Mouse (Mus musculus) cortical plate, adult 2 months (tissue): ENCODE data around the gene Rps6ka5. TPM values are rescaled to one million over a fixed set of nuclear protein-coding genes. Genes with fewer than 3 reads are reported as not detected.

ENCODE experiments used
- H3K27ac ChIP-seq: fragments of 200-500 bp; 2 replicates; pipeline ENCODE4 v1.5.1; 2012; ENCODE audit warnings: low read length, control low read depth, inconsistent platforms; ENCODE audit not compliant: insufficient read depth
- H3K4me1 ChIP-seq: fragments of 200-500 bp; 2 replicates; pipeline ENCODE4 v1.6.1; 2011; ENCODE audit warnings: low read length; ENCODE audit not compliant: control insufficient read depth, insufficient read depth
- H3K4me3 ChIP-seq: fragments of 200-500 bp; 2 replicates; pipeline ENCODE4 v1.5.1; 2011; ENCODE audit warnings: mild to moderate bottlenecking, low read length, control low read depth; ENCODE audit not compliant: insufficient read depth
- CTCF ChIP-seq: fragments of 200-500 bp; IDR thresholded peaks from 2 replicates; pipeline ENCODE4 v1.5.1; 2011; ENCODE audit warnings: mild to moderate bottlenecking, control low read depth, low read length; ENCODE audit not compliant: insufficient read depth; ENCODE audit errors: extremely low read depth
- POLR2A ChIP-seq: fragments of 200-500 bp; IDR thresholded peaks from 2 replicates; pipeline ENCODE4 v1.6.1; 2011; ENCODE audit warnings: mild to moderate bottlenecking, low read length, control low read depth; ENCODE audit not compliant: insufficient read depth; ENCODE audit errors: extremely low read depth
- polyA plus RNA-seq: library from polyadenylated mRNA; depleted of rRNA; stranded (reverse); fragments of >200 nt; gene quantifications from 2 replicates; pipeline ENCODE4 v1.2.3, GENCODE M21; 2012

Gene Rps6ka5
- polyA plus RNA-seq, 1 experiment = 10.8 TPM

- no peaks in the 10 kb centered on the region; the same call in none of the 2 replicates for H3K4me1 ChIP-seq
- no peak for TF ChIP-seq POLR2A
- no peak for TF ChIP-seq CTCF
- no peak overlapping the region for H3K4me3 ChIP-seq
- no peak overlapping the region for H3K27ac ChIP-seq
Measured at GRCm38 (mm10) chr12:100613878-100614277, 112.9 kb downstream of the Rps6ka5 start.

GRCm38 (mm10) chr12:100613192-100613700 is 113.5 kb downstream of the Rps6ka5 start:
- no peaks in the 10 kb centered on the region; the same call in none of the 2 replicates for H3K4me1 ChIP-seq
- TF ChIP-seq CTCF (no peak), POLR2A (no peak)
- H3K4me3 ChIP-seq = no peak overlapping the region
- no peak overlapping the region for H3K27ac ChIP-seq

DNA sequence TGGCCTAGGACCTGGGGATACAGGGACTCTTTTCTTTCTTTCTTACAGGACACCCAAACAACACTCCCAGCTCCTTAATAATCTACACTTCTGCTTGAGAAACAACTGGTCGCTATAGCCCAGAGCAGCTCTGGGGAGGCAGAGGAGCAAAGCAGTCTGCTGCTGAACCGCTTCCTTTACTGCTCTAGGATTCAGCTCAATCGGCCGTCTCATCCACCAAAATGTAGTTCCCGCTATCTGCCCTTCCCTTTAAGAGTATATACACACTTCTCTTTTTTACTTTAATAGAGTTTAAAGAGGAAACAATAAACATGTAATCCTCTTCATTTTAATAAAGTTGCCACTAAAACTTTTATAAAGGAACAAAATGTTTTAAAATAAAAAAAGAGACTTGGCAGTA is 117.0 kb downstream of the Rps6ka5 start:
- Histone ChIP-seq H3K27ac (no peak overlapping the region), H3K4me3 (no peak overlapping the region), H3K4me1 (no peaks in the 10 kb centered on the region; the same call in none of the 2 replicates)
- TF ChIP-seq CTCF (no peak), POLR2A (no peak)

DNA sequence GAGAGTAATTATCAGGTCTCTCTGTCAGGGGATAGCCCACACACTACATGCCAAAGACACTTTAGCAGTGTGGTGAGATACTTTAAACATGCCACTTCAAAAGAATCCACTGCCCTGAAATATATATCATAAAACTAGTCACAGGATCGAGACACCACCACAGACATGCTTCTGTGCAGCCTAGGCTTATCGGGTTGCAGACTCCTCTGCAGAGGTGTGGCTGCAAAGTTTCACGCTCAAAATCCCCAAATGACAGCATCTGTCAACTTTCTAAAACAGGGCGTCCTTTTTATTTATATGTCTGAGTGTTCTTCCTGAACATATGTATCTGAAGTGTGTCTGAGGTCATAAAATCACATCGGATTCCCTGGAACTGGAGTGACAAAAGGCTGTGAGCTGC is 117.7 kb downstream of the Rps6ka5 start:
- H3K4me1 ChIP-seq = no peaks in the 10 kb centered on the region; the same call in none of the 2 replicates
- TF ChIP-seq POLR2A (no peak), CTCF (no peak)

GRCm38 (mm10) chr12:100606733-100607132 is 120.0 kb downstream of the Rps6ka5 start:
- TF ChIP-seq POLR2A = no peak
- TF ChIP-seq CTCF = peak; percentile 41; the same call in 1 of the 2 replicates
- no peak overlapping the region for H3K27ac ChIP-seq
- no peaks in the 10 kb centered on the region; the same call in none of the 2 replicates for H3K4me1 ChIP-seq
- H3K4me3 ChIP-seq = no peak overlapping the region

More for the DNA sequence above, 117.7 kb downstream of the Rps6ka5 start:
- Histone ChIP-seq H3K4me3 (no peak overlapping the region), H3K27ac (no peak overlapping the region)

GRCm38 (mm10) chr12:100605596-100605995 is 121.2 kb downstream of the Rps6ka5 start:
- no peak overlapping the region for H3K27ac ChIP-seq
- H3K4me1 ChIP-seq = no peaks in the 10 kb centered on the region; the same call in none of the 2 replicates
- TF ChIP-seq POLR2A = no peak
- no peak for TF ChIP-seq CTCF
- no peak overlapping the region for H3K4me3 ChIP-seq

GRCm38 (mm10) chr12:100604540-100604939 is 122.2 kb downstream of the Rps6ka5 start:
- Histone ChIP-seq H3K4me3 (no peak overlapping the region), H3K4me1 (no peaks in the 10 kb centered on the region; the same call in none of the 2 replicates), H3K27ac (no peak overlapping the region)
- TF ChIP-seq POLR2A = no peak
- peak; percentile 90 for TF ChIP-seq CTCF

GRCm38 (mm10) chr12:100594700-100595099 is 132.1 kb downstream of the Rps6ka5 start:
- TF ChIP-seq POLR2A (no peak), CTCF (no peak)
- Histone ChIP-seq H3K27ac (no peak overlapping the region), H3K4me3 (no peak overlapping the region), H3K4me1 (0 out of 2 replicates have a peak, but pooled peaks cover 2% of the 10 kb centered on the region)

GRCm38 (mm10) chr12:100586601-100587000 is 140.2 kb downstream of the Rps6ka5 start:
- H3K4me3 ChIP-seq = no peak overlapping the region
- H3K27ac ChIP-seq = no peak overlapping the region
- TF ChIP-seq CTCF = no peak
- TF ChIP-seq POLR2A = no peak
- peaks cover 2% of the 10 kb centered on the region; the same call in 1 of the 2 replicates for H3K4me1 ChIP-seq

DNA sequence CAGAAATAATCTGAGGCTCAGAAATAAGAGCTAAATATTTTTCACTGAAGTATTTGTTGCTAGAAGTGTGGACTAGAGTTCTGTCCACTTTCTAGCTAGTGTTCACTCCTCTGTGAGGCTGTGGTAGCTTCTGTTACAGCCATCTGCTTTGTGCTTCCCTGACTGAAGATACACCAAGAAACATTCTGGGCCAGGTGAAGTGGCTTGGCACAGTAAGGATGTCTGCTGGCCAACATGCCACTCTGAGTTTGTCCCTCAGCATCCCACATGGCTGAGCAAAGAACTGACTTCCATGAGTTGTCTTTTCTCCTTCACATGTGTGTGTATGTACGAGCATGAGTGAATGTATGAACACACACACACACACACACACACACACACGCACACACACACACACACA is 147.6 kb downstream of the Rps6ka5 start:
- no peak overlapping the region for H3K27ac ChIP-seq
- peaks cover 2% of the 10 kb centered on the region; the same call in 1 of the 2 replicates for H3K4me1 ChIP-seq
- H3K4me3 ChIP-seq = no peak overlapping the region
- TF ChIP-seq POLR2A (no peak), CTCF (no peak)
